Mouse (Mus musculus) c-Kit-positive CD71-negative TER-119-negative erythroid progenitor cells, embryonic 14.5 days (primary cell): ENCODE data around the gene Foxe3.
A peak's percentile ranks its signal among the peaks of the same experiment; 100 is the strongest.
"Not testable (repeated sequence)": the region's sequence is repeated elsewhere in the genome, so short reads cannot be mapped to it uniquely, and the experiment has no call there.

ENCODE experiments used
- DNase-seq: peaks from one replicate; pipeline ENCODE4 v3.0.0-alpha.2; 2013; ENCODE audit warnings: low read depth

Gene Foxe3

DNA sequence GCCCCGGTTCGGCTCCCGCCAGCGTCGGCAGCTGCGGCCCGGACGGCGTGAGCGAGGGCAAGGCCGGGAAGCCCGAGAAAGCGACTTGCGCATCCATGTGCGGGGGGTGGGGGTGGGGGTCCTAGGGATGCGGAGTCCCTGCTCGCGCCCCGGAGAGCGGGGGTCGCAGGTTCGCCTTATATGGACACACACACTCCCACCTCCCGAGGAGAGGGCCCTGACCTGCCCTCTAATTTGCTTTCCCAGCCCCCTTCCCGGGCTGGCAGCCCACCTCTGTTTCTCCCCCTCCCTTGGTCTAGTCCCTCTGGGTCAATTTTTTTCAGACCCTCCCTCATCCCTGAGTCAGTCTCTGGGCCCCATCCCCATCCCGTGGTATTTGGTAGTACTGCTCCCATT lies at the start of gene Foxe3:
Gene Foxe3, minus strand, starts transcription at position 97 of the 396 bp plus-strand sequence.
- DNase-seq = no peak

DNA sequence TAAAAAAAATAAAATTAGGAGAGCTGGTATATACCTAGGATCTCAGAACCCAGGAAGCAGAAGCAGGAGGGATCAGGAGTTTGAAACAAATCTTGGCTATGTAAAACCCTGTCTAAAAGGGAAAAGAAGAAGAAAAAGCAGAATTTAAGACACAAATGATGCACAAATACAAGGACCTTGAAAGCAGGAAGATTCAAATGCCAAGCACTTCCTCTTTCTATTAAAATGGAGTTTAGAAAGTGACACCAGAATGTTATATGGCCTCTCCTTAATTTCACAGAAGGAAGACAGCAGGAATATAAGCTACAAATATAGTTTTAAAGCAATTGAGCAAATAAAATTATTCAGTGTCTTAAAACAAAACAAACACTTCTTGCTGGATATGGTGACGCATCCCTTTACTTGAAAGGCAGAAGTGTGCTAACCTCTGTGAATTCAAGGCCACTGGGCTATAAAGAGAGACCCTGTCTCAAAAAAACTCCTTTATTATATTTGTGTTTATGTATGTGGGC lies 47.5 kb upstream of the Foxe3 start:
- DNase-seq = no peak

DNA sequence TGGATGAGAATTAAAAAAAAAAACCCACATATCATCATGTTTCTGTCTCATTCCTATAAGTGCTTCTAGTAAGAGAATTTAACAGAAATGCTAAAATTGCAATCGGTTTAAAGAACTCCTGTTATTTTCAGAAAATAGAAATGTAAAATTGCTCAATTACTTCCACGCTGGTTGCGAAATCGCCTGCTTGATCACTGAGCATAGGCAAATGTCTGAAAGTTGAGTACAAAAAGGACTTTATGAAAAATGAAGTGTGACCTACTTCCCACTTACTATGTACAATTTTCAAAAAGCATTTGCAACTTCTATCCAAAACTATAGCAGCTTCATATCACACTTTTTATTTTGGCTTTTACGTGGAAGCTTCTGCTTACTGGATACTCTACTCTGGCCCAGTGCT lies 44.9 kb upstream of the Foxe3 start:
- no peak for DNase-seq

DNA sequence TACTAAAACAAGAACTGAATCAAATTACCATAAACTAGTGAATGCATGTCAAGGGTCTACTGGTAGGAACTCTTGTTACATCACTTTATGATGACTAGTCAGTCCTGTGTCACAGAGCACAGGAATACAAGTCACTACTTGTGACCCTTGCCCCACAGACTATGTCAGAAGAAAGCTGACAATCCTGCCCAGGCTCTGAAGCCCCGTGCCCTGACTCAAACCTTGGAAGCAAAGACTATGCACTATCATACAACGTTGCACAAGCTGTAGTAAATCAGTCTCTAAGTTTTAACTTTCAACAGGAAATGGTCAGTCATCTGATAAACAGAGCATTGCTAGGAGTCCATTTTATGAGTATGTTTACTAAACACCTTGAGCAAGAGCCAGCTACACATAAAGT lies 35.1 kb upstream of the Foxe3 start:
- DNase-seq = not testable (repeated sequence)

DNA sequence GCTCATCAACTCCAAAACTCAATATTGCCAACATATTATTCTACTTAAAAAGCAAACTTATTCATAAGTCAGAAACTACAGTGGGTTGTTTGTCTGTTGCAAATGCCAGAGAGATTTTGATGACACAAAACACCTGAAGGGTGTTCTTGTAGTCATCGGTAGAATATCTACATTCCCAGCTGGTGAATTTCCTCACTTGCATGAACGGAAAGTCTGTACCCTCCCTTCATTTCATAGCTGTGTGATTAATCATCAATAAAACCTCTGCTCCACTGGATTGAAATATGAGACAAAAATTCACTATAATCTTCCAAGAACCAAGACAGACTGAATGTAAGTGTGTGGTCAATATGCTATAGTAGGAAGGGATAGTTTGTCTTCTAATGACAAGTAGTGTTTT lies 33.7 kb upstream of the Foxe3 start:
- no peak for DNase-seq

DNA sequence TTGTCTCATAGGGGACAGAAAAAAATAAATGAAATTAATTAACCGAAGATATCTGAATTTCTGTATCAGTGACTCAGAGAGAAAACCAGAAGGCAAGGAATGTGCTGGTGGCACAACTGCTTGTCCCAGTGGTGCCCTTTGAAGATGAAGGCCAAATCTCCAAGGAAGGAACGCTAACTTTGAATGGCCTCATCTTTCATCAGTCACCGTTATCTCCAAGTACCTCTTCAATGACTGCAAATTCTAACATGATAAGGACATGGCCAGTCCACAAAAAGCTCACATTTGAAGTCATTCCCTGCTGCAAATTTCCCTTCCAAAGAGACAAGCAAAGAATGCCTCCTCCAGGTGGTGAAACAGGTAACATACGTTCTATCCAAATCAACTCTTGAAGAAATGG lies 33.0 kb upstream of the Foxe3 start:
- no peak for DNase-seq

DNA sequence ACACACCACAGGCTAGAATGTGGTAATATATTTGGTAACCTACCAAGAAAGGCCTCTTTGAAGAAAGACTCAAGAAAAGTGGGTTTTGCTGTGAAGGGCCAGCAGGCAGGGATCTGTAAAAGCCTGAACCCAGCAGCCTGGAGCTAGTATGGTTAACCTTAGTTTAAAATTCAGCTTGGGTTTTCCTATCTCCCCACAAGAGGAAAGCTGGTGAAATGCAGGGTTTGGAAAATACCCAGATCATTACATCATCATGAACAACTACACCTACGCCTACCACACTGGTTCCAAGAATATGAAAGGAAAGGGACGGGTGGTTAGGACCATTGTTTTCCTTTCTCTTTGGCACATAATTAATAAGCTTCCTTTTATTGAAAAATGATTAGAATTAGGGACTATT lies 32.4 kb upstream of the Foxe3 start:
- no peak for DNase-seq

DNA sequence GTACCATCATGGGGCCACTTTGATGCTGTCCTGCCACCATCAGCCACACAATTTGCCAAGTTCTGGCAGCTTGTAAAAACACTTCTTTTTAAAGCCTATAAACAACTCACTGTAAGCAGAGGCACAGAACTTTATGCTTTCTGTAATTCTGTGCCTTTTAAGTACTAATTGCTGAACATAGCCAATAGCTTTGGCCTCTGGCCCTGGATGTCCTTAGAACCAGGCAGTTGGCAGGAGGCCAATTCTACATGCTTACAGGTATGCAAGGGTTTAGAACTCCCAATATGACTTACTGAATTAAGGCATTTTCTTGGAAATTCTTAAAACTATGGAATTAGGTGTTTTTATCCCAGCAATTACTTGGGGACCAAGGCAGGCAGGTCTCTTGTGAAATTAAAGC lies 31.6 kb upstream of the Foxe3 start:
- no peak for DNase-seq

DNA sequence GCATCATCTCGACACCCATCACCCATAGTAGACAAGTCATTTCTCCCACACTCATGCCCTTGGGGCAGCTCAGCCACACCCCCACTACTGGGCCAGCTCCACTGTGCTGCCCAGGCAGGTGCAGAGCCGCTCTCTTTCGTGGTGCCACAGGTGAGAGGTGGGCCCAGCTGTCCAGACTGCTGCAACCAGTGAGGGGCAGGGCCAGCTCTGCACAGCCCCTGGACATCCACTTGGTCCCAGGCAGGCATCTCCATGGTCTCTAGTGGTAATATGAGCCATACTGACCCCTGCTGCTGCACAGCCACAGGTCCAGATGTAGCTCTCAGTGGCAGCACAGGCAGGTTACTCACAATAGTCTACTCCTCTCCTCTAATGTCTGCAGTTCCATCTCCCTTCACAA lies 27.4 kb upstream of the Foxe3 start:
- DNase-seq = no peak

DNA sequence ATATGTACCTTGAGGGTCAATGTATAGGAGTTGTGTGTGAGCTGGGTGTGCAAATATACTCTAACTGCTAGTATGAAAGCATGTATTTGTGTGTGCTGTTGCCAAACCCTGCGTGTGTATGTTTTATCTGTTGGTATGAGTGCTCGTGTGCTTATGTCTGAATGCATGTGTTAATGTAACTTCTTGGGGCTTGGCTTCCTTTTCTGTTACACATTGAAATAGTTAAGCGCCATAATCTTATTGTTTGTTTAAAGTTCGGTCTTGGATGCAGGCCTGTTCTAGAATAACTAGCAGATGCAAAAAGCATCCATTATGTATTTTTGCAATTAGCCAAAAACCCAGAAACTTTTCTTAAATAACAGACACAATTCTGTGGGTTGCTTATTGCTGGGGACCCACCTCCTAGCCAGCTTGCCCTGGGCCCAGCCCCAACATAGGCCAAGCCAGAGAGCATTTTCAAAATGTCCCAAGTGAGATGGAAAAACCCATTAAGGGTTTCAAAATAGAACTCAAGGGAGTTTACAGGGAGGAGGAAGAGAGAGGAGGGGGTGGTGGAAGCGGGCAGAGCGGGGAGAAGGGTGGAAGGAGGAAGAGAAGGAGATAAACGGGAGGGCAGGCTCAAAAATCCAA lies 22.2 kb upstream of the Foxe3 start:
- DNase-seq = no peak

DNA sequence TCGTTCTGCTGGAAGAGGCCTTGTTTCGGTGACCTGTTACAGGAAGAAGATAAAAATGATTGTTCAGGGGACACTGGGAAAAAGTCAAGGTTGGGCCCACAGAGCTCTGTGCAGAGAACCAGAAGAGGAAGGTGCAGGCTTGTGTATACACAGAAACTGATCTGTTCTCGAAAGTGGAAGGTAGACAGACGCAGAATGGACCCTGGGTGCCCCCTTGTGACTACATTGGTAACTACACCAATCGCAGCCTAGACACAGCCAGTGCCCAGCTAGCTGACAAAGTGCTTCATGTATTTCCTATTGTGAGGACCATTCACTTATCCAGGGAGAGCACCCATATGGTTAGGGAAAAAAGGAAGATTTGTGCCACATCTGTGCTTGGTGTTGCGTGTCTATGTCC lies 21.6 kb upstream of the Foxe3 start:
- DNase-seq = peak; percentile 62

DNA sequence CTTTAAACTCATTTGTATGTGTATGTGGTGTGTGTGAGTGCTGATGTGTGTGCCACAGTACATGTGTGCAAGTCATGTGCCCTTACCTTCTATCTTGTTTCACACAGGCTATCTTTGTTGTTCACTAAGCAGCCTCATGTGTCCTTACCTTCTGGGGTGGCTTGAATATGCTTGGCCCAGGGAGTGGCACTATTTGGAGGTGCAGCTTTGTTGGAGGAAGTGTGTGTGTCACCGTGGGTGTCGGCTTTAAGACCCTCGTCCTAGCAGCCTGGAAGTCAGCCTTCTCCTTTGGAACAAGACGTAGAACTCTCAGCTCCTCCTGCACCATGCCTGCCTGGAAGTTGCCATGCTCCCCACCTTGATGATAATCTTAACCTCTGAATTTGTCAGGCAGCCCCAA lies 20.6 kb upstream of the Foxe3 start:
- DNase-seq = no peak

DNA sequence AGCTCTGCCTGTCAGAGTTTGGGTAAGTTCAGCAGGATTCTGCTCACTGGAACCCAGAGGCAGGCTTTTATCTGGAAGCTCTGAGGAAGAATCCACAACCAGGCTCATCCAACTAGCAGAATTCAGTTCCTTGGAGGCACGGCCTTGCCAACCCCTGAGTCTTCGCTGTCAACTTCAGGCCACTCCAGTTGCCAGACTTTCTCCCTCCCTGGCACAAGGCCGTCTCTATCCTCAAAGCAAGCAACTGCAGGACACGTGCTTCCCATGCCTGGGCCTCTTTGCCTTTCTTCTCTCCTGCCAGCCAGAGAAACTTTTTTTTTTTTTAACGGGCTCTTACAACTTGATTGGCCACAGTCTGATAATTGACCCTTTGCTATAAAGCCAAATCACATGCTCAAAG lies 19.2 kb upstream of the Foxe3 start:
- no peak for DNase-seq

DNA sequence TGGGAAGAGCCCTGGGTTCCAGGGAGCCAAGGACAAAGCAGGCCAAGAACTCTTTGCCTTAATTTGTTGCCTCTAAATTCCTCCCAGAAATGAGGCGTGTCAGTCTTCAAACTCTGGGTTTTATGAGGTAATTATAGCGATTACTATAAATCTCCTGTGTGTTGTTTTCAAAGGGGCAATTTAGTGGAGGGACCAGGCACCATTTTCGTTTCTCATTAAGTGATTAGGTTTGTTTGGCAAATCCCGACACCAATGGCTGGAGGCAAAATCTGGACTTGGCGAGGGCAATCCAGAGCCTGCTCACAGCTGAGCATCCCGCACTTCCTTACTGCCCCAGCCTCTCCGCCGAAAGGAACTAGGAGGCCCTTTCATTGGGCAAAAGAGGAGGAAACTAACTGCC lies 16.8 kb upstream of the Foxe3 start:
- DNase-seq = no peak

DNA sequence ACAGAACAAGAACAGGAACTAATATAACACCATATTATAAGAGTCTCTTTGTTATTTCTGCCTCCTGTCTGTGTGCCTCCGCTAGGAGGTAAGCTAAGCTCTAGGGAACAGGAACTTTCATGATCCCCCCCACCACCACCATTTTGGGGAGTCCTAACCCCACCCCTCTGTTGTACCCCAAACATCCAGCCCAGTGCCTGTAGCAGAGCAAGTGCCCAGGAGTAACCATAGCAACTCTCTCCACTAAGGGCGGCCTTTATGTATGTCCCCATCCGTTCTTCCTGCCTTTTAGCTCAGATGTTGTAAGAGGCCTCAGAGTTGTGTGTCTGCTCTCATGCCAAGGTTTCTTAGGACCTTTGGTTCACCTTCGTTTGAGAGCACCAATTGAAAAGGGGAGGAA lies 16.3 kb upstream of the Foxe3 start:
- no peak for DNase-seq

DNA sequence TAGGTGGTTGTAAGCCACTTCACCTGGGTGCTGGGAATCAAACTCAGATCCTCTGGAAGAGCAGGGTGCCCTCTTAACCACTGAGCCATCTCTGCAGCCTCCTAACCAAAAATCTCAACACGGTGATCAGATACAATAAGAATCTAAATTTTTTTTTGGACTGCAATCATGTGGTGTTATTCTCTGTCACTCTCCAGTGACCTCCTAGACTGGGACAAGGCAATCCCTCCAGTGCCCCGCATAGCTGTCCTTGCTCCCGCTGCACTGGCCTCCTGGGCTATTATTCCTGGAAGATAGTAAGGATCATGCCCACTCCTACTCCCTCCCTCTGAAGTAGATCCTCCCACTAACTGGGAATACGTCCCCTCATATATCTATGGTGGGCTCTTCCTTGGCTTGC lies 15.5 kb upstream of the Foxe3 start:
- DNase-seq = no peak

DNA sequence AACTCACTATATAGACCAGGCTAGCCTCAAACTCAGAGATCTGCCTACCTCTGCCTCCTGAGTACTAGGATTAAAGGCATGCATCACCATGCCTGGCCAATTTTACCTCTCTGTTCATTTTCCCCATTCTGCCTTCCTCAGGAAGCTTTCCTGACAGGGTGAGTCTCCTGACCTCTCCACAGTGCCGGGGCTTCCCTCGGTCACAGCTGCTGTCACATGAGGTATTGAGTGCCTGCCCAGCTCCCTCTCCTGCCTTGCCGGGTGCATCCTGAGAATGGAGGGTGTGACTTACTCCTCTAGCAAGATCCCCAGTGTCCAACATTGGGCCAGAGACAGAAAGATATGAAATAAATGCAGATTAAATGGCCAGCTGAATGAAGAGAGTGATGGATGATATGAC lies 12.4 kb upstream of the Foxe3 start:
- DNase-seq = no peak

DNA sequence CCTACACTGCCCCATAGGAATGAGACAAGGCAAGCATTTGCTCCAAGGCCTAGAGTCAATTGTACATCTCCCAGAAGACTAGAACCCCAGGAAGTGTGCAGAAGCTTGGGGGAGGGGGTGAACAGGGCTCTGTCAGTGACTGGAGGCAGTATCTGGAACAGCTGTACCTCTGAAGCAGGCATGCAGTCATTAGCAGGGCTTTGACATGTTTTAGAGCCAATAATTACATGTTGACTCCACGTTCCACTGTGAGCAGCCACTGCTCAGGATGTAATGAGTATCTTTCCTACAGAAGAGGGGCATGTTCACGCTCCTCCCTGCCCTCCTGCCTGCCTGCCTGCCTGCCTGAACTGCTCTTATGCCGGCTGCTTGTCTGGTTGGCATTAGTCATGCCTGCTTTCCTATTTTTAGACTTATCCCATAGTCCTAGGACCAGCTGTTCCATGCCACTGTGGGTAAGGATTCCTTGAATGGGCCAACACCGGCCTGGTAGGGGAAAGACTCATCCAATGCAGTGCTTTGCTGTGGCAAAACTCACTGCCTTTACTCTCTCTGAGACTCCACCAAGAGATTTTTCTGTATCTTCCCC lies 11.7 kb upstream of the Foxe3 start:
- DNase-seq = no peak

DNA sequence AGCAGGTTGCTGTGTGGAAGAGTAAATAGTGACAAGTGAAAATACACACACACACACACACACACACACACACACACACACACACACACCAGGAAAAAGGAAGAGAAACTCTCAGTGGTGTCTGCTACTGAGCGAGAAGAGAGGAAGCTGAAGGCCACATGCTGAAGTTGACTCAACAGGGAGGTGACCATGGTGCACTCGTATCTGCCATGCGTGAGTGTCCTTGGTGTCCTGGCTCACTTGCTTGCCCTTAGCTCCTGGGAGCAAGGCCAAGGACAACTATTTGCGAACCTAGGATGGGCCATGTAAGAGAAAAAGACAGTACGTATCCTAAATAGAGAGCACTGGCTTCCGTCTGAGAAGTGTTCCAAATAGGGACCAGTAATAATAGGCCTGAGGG lies 8.4 kb upstream of the Foxe3 start:
- no peak for DNase-seq

DNA sequence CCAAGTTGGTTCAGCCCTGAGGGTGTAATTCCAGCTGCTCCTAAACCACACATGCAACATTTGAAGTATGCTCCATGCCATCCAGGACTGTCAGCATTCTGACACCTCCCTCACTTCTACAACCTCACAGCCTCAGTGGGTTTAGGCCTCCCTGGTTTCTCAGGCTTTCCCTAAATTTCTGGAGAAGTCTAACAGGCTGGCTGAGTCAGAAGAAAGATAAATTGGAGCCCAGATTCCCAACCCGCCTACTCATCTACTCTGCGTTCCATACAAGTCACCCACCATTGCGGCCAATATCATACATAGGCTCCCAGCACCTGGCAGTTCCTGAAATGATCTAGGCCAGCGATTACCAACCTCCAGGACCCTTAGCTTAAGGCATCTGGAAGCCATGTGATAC lies 6.9 kb upstream of the Foxe3 start:
- no peak for DNase-seq

DNA sequence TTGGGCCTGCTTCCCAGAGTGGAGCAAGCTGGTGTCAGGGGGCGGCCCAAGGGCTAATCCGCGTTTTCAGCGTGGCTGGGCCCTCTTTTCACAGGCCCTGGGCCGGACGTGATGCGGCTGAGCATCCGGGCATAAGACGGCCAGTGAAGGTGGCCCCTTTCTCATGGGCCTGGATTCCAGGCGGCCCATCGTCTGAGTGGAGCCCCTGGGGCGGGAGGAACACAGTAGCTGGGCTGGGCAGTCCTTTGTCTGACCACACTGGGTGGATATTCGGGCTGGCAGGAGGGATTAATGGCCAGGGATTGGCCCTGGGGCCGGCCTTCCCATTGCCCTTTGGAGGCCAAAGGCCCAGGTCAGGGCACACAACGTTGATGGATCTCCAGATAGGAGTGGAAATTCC lies 3.3 kb upstream of the Foxe3 start:
- DNase-seq = no peak

DNA sequence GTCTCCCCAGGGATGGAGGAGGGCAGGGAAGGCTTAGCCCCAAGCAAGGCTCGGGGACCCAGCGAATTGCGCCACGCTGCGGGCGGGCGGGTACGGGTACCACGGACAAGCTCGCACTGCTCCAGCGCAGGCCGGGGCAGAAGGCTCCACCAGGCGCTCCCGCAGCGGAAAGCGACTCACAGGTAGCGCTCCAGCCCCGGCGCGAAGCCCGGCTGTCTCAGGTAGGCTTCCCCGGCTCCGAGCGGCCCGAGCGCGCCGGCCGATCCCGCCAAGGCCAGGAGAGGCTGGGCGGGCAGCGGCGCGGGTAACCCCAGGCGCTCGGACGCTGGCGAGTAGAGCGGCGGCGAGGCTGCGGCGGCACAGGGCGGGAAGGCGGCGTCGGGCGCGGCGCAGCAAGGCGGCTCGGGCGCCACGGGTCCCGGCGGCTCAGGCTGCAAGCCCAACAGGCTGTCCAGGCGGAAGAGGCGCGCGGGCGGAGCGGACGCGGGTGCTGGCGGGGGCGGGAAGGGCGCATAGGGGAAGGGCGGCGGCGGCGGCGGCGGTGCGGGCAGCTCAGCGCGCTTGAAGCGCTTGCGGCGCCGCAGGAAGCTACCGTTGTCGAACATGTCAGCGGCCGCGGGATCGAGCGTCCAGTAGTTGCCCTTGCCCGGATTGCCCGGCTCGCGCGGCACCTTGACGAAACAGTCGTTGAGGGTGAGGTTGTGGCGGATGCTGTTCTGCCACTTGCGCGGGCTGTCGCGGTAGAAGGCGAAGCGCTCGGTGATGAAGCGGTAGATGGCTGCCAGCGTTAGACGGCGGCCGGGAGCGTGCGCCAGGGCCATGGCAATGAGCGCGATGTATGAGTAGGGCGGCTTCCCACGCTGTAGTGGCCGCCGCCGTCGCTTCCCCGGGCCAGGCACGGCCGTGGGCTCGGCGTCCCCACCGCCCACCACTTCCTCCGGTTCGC lies 569 bp downstream of the Foxe3 start:
- no peak for DNase-seq

DNA sequence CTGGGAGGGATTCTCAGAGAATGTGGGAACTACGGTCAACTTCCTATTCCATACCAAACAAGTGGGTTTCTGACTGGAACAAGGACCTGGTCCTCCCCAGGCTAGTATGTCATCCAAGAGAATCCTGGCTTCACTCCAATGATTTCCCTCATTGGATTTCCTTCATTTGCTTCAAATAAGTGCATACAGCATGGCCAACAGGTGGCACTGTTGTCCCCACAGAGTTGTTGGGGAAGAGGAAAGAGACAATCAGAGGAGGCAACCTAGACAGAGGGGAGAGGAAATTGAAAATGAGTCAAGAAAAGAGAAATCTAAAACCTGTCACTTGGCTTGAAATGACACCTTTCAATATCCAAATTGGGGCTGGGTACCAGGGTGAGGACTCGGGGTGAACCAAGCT lies 8.7 kb downstream of the Foxe3 start:
- peak; percentile 58 for DNase-seq
